Mouse (Mus musculus) heart, embryonic 10.5 days (tissue): ENCODE data around the gene Acot7. TPM values are rescaled to one million over a fixed set of nuclear protein-coding genes. Genes with fewer than 3 reads are reported as not detected.

ENCODE experiments used
- DNase-seq: peaks from one replicate; pipeline ENCODE4 v3.0.0-alpha.2; 2017; ENCODE audit warnings: low spot score
- H3K27ac ChIP-seq: fragments of 300-500 bp; sonication (generic); 2 replicates; pipeline ENCODE4 v1.5.1; 2016; ENCODE audit warnings: mild to moderate bottlenecking
- H3K27me3 ChIP-seq: fragments of 300-500 bp; sonication (generic); 2 replicates; pipeline ENCODE4 v1.6.1; 2016; ENCODE audit warnings: mild to moderate bottlenecking; ENCODE audit not compliant: poor library complexity, insufficient read depth, severe bottlenecking
- H3K36me3 ChIP-seq: fragments of 300-500 bp; sonication (generic); 2 replicates; pipeline ENCODE4 v1.6.1; 2016; ENCODE audit warnings: mild to moderate bottlenecking, moderate library complexity
- H3K4me1 ChIP-seq: fragments of 300-500 bp; sonication (generic); 2 replicates; pipeline ENCODE4 v1.6.1; 2016; ENCODE audit warnings: mild to moderate bottlenecking
- H3K4me3 ChIP-seq: fragments of 300-500 bp; sonication (generic); 2 replicates; pipeline ENCODE4 v1.5.1; 2016; ENCODE audit warnings: mild to moderate bottlenecking, moderate library complexity
- H3K9me3 ChIP-seq: fragments of 300-500 bp; sonication (generic); 2 replicates; pipeline ENCODE4 v1.6.1; 2016; ENCODE audit warnings: mild to moderate bottlenecking, moderate library complexity
- WGBS: fragments of 180-500 bp; shearing (Covaris S2); methylation state at CpG from one replicate; pipeline ENCODE4 v1.1.7; 2016; 5-methylcytosine and 5-hydroxymethylcytosine counted together
- polyA plus RNA-seq: library from polyadenylated mRNA; unstranded; fragments of >200 nt; fragmentation: Nextera tagmentation; extraction: Ambion mirVana; gene quantifications from 2 replicates; pipeline ENCODE4 v1.2.1, GENCODE M21; 2016

Gene Acot7
- polyA plus RNA-seq, 1 experiment from 2014 or later = 48.9 TPM

DNA sequence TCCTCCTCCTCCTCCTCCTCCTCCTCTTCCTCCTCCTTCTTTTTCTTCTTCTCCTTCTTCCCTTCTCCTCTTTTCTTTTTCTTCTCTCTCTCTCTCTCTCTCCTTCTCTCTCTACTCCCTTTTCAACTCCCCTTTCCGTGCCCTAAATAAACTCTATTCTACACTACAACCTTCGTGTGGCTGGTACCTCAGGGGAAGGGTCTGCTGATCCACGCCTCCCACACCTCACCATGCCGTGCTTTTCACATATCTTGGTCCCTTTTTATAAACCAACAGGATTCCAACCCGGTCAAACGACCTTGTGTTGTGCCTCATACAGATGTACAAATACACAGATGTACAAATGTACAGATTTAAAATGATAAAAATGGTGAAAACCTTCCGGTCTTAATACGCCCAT, 118.4 kb downstream of the Acot7 start:
- 14% methylated on average over 8 of the region's 8 CpGs for WGBS
- no peak for DNase-seq
- Histone ChIP-seq H3K36me3 (peaks cover 19% of the 10 kb centered on the region), H3K4me1 (peaks cover 38% of the 10 kb centered on the region), H3K27ac (peak overlapping the region; percentile 93), H3K4me3 (peak overlapping the region; percentile 92), H3K27me3 (peaks cover 43% of the 10 kb centered on the region), H3K9me3 (no peaks in the 10 kb centered on the region)

DNA sequence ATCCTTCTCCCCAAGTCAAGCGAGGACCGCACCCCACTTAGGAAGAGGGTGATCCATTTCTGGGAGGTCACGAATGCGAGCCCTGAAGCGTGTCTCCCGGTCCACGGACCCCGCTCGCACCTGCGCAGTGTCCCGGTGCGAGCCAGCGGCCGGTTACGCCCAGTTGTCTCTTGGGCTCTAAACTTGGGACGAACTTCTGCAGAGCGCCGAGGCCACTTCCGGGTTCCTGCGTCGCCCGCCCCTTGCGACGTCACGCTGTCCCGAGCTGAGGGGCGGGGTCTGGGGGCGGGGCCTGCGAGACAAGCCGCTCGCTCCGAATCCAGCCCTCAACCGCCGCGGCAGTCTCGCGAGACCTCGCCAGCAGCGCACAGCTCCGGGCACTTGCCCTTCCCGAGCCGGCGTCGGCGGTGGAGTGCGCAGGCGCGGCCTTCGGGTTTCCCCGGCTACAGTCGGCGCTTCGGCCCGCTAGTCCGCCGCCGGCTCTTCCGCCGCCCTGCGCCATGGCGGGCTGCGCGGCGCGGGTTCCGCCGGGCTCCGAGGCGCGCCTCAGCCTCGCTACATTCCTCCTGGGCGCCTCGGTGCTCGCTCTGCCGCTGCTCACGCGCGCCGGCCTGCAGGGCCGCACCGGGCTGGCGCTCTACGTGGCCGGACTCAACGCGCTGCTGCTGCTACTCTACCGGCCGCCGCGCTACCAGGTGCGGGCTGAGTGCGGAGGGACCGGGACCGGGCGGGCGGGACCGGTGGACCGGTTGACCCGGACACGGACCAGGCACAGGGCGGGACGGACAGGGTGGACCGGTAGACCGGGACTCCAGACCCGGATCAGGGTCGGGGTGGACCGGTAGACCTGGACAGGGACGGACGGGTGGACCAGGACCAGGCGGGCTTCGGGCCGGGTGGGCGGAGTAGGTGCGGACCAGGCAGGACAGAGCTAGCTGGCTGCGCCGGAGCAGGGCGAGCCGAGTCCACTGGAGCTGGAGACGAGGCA, 119.2 kb downstream of the Acot7 start, which contains the start of gene Icmt:
Gene Icmt, plus strand, starts transcription at position 354 of the 988 bp plus-strand sequence.
- Histone ChIP-seq H3K36me3 (peaks cover 26% of the 10 kb centered on the region), H3K4me1 (peaks cover 38% of the 10 kb centered on the region), H3K27me3 (peaks cover 35% of the 10 kb centered on the region), H3K4me3 (peak within 1 kb of the TSS; percentile 92), H3K9me3 (no peaks in the 10 kb centered on the region), H3K27ac (peak within 1 kb of the TSS; percentile 93)
- DNase-seq = peak; percentile 100
- under 1% methylated on average over 119 of the region's 119 CpGs for whole genome bisulfite sequencing

DNA sequence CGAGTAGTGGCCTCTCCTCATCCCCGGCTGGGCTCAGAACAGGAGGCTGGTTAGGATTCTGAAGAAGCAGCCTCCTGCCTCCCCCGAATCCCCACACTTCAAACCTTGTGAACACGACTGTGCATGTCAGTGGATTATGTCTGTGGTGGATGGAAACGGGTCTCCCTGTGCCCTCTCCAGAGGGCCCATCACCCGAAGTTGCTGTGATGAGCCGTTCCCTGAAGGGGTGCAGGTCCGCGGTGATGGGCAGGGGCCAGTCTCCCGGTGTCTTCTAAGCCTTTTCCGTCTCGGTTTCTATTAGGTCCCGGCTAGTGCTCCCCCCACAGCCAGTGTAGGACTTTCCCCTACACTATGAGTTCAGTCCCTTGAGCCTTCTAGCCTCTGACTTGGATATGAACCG, 120.9 kb downstream of the Acot7 start:
- WGBS = 78% methylated on average over 14 of the region's 14 CpGs

DNA sequence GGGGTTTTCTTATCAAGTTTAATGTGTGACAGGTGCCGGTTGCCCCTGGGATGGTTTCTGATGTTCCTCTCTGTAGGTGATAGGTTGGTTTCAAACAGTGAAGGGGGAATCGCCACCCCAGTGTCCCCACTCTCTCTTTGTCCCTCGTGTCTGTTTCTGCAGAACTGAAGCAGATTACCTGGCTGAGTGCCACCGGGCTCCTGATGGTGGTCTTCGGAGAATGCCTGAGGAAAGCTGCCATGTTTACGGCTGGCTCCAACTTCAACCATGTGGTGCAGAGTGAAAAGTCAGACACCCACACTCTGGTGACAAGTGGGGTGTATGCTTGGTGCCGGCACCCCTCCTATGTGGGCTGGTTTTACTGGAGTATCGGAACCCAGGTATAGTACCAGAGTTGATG, 122.4 kb downstream of the Acot7 start:
- WGBS = 90% methylated on average over 8 of the region's 8 CpGs
- DNase-seq = no peak
- H3K9me3 ChIP-seq = no peaks in the 10 kb centered on the region
- H3K36me3 ChIP-seq = peaks cover 55% of the 10 kb centered on the region
- H3K4me3 ChIP-seq = no peak overlapping the region
- peaks cover 30% of the 10 kb centered on the region for H3K4me1 ChIP-seq
- H3K27ac ChIP-seq = no peak overlapping the region
- H3K27me3 ChIP-seq = peaks cover 4% of the 10 kb centered on the region; the same call in 1 of the 2 replicates

More for the DNA sequence above, 120.9 kb downstream of the Acot7 start:
- Histone ChIP-seq H3K36me3 (peaks cover 43% of the 10 kb centered on the region), H3K27me3 (peaks cover 19% of the 10 kb centered on the region; the same call in 1 of the 2 replicates), H3K4me3 (0 out of 2 replicates have a peak overlapping the region, but pooled peaks have one; percentile 92), H3K27ac (no peak overlapping the region), H3K9me3 (no peaks in the 10 kb centered on the region), H3K4me1 (peaks cover 38% of the 10 kb centered on the region)
- DNase-seq = no peak

DNA sequence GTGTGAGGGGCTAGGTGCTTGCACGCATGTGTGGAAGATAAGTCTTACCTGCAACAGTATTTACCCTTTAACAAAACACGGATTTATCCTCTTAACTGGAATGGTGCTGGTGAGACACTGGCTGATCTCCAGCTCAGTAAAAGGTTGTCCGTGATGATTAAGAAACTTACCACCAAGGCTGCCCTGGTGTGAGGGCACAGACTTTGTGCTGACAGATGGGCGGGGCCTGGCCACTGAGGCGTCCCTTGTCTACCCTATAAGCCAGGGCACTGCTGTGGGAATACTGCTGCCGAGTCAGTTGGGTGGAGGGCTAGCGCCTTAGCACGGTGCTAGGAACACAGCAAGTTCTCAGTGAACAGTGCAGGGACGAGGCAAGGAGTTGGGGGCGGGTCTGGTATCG, 124.1 kb downstream of the Acot7 start:
- Histone ChIP-seq H3K36me3 (peaks cover 59% of the 10 kb centered on the region), H3K27me3 (no peaks in the 10 kb centered on the region), H3K4me3 (no peak overlapping the region), H3K4me1 (peaks cover 18% of the 10 kb centered on the region), H3K9me3 (no peaks in the 10 kb centered on the region), H3K27ac (no peak overlapping the region)
- no peak for DNase-seq
- WGBS = 79% methylated on average over 11 of the region's 11 CpGs

DNA sequence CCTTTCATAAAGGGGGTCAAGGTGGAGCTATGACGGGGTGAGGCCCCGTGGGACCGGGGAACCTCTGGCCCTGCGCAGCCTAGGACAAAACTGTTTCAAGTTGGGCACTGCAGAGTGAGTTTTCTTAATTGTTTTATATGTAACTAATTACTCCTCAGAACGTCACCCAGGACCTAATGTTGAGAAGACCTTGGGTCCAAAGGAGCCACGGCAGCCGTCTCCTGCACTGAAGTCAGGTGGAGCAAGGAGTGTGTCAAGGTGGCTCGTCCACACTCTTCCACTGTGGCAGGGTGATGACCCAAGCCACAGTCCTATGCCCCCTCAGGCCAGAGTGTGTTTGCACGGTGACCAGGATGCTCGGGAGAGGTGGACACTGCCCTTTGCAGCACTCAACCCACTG, 125.2 kb downstream of the Acot7 start:
- WGBS = 94% methylated on average over 10 of the region's 10 CpGs
- peaks cover 8% of the 10 kb centered on the region for H3K4me1 ChIP-seq
- no peaks in the 10 kb centered on the region for H3K9me3 ChIP-seq
- H3K27ac ChIP-seq = no peak overlapping the region
- H3K36me3 ChIP-seq = peaks cover 67% of the 10 kb centered on the region
- no peaks in the 10 kb centered on the region for H3K27me3 ChIP-seq
- DNase-seq = no peak
- no peak overlapping the region for H3K4me3 ChIP-seq

DNA sequence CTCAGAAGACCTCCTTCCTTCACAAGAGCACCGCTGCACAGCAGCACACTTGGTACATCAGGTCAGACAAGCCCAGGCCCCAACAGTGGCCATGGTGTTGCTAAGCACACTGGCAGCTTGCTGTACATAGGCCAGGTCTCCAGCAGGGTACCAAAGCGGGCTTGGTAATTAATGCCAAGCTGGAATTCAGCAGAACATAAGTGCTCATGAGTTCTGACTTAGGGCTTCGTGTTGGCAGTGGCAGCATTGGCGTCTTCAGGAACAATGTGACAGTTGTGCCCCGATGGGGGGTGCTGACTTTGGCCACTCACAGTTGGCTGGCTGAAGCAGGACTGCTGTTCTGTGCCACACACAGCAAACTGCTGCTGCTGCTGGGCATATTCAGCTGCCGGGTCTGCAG, 126.8 kb downstream of the Acot7 start:
- Histone ChIP-seq H3K4me3 (no peak overlapping the region), H3K27me3 (peaks cover 7% of the 10 kb centered on the region; the same call in 1 of the 2 replicates), H3K27ac (no peak overlapping the region), H3K9me3 (no peaks in the 10 kb centered on the region), H3K4me1 (no peaks in the 10 kb centered on the region), H3K36me3 (peaks cover 78% of the 10 kb centered on the region)
- WGBS = 89% methylated on average over 6 of the region's 6 CpGs
- DNase-seq = no peak

DNA sequence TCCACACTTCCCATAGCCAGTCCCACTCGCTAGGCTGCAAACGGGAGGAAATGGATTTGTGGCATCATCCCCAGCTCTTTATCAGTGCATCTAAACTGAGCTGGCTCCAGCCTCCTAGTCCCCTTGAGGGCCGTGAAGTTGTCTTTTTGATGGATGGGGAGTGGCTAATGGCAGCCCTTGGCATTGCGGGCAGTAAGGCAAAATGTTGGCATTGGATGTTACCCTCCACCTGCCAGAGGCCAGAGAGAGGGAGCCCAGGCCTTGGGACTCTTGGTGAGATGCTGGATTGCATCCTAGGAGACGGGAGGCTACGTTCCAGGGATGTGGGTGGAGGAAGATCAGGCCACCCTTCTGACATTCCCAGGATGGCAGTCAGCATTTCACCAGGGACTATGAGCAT, 128.1 kb downstream of the Acot7 start:
- H3K36me3 ChIP-seq = peaks cover 73% of the 10 kb centered on the region
- 83% methylated on average over 6 of the region's 6 CpGs for WGBS
- H3K4me1 ChIP-seq = no peaks in the 10 kb centered on the region
- no peaks in the 10 kb centered on the region for H3K9me3 ChIP-seq
- peaks cover 20% of the 10 kb centered on the region for H3K27me3 ChIP-seq
- H3K27ac ChIP-seq = no peak overlapping the region
- no peak overlapping the region for H3K4me3 ChIP-seq
- no peak for DNase-seq

DNA sequence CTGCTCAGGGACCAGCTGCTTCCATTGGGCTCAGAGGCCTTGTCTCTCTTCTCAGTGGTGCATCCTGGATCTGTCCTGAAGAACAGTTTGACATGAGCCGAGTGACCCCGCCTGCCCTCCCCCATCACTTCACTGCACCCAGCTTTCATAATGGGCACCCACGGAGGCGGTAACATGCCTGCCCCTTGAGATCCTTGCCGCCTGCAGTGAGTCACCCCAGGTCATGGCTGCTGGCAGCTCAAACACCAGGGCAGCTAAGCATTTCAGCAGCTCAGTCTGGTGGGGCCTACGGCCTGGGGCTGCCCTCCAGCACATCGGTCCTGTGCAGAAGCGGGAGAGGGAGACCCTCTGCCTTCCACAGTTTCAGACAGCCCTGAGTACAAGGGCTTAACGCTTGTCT, 129.6 kb downstream of the Acot7 start:
- DNase-seq = no peak
- H3K9me3 ChIP-seq = no peaks in the 10 kb centered on the region
- H3K4me1 ChIP-seq = peaks cover 5% of the 10 kb centered on the region
- no peak overlapping the region for H3K27ac ChIP-seq
- peaks cover 64% of the 10 kb centered on the region for H3K36me3 ChIP-seq
- WGBS = 74% methylated on average over 9 of the region's 9 CpGs
- H3K27me3 ChIP-seq = peaks cover 36% of the 10 kb centered on the region
- no peak overlapping the region for H3K4me3 ChIP-seq

DNA sequence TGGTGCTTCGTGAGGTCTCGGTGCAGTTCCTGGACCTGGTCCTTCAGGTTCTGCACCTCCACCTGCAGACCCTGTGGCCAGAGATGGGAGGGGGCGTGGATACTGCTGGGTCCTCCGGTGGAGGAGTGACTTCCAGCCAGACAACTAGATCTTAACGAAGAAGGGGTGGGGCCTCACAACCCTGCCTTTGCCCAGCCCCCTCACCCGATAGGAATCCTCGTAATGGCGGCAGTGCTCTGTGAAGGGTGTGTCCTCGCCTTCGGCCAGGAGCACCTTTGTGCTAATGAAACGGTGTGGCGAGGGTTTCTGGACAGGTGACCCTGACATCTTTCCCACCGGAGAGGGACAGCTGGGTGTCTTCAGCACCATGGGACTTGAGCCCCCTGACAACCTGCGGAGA, 134.3 kb downstream of the Acot7 start:
- Histone ChIP-seq H3K9me3 (no peaks in the 10 kb centered on the region), H3K36me3 (peaks cover 39% of the 10 kb centered on the region; the same call in 1 of the 2 replicates), H3K4me1 (peaks cover 38% of the 10 kb centered on the region), H3K27ac (no peak overlapping the region), H3K27me3 (peaks cover 82% of the 10 kb centered on the region), H3K4me3 (peak overlapping the region; percentile 46; the same call in 1 of the 2 replicates)
- DNase-seq = no peak
- WGBS = 4% methylated on average over 14 of the region's 14 CpGs

DNA sequence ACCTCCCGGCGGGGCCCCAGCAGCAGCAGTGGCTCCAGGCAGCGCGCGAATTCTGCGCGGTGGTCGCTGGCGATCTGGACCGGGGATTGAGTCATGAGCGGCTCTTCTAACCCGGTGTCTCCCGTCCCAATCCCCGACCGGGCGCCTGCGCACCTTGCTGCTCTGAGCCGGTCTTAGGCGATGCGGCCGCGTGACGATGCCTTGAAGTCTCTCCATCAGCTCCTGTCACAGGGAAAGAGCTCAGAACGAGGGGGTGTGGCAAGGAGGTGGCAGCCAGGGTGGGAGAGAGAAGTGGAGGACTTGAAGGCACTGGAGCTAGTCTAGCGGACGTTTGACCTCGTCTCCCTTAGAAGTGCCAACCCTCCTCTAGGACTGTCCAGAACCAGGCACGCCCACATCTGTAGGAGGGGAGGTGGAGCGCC, 135.3 kb downstream of the Acot7 start:
- Histone ChIP-seq H3K36me3 (peaks cover 30% of the 10 kb centered on the region; the same call in 1 of the 2 replicates), H3K4me3 (peak overlapping the region; percentile 46), H3K27me3 (peaks cover 93% of the 10 kb centered on the region), H3K27ac (peak overlapping the region; percentile 17; the same call in 1 of the 2 replicates), H3K9me3 (no peaks in the 10 kb centered on the region), H3K4me1 (peaks cover 48% of the 10 kb centered on the region)
- no peak for DNase-seq
- WGBS = under 1% methylated on average over 29 of the region's 29 CpGs

DNA sequence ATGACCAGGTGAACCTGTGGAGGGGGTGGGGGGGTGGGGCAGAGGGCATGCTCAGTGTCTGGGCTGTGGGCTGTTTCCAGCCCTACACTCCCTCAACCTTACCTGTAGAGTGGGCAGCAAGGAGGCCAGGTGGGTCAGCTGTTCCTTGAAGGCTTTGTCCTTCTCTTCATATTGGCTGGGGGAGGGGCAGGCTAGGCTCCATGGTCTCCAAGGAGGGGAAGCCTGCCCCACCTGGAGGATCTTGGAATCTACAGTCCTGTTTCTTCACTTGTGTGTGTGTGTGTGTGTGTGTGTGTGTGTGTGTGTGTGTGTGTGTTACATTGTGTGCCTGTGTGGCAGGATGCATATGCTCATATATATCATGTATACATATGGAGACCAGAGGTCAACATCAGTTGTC, 136.0 kb downstream of the Acot7 start:
- peak overlapping the region; percentile 46 for H3K4me3 ChIP-seq
- no peak for DNase-seq

More for the DNA sequence above, 136.0 kb downstream of the Acot7 start:
- Histone ChIP-seq H3K9me3 (no peaks in the 10 kb centered on the region), H3K36me3 (peaks cover 24% of the 10 kb centered on the region; the same call in 1 of the 2 replicates), H3K27me3 (peaks cover 96% of the 10 kb centered on the region), H3K27ac (no peak overlapping the region), H3K4me1 (peaks cover 55% of the 10 kb centered on the region)
